Mouse (Mus musculus) 3T3-L1 (cell line): ENCODE data around the gene Otop1.
A peak's percentile ranks its signal among the peaks of the same experiment; 100 is the strongest.

Experiments
- DNase-seq: peaks from one replicate; pipeline ENCODE4 v3.0.0-alpha.2; 2015; ENCODE audit warnings: low read depth, low spot score

The Otop1 gene

DNA sequence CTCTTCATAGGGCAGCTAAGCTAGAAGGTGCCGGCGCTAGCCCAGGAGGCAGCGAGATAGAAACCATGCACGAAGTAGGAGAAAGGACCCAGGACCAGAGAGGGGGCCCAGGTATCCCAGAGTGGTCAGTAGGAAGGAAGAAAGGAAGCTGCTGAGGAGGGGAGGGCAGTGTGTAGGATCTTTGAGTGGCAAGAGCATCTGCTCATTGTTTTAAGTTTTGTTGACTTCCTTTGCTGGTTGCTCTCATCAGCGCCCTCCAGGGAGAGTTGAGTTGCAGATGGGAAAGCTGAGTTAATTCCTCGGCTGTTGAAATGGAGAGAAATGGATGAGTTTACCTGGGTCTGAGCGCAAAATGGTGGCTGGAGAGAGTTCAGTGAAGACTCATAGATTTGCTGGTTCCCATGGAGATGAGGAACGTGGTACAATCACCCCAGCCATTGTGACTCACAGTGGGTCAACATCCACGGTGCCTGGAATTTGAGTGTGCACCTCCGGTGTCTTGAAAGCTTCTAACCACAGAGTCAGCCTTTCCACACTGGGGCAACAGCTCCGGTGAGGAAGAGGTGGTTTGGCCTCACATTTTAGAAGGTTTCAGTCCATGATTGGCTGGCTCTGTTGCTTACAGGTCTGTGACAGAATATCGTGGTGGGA is 26.1 kb downstream of the Otop1 start:
- DNase-seq: no peak

GRCm38 (mm10) chr5:38302651-38303050 is 26.9 kb downstream of the Otop1 start:
- DNase-seq: peak; percentile 26

- no peak for DNase-seq
Observed at GRCm38 (mm10) chr5:38305241-38305640, 29.5 kb downstream of the Otop1 start.

- DNase-seq: peak; percentile 94
Observed at GRCm38 (mm10) chr5:38307255-38308101, 31.7 kb downstream of the Otop1 start.

DNA sequence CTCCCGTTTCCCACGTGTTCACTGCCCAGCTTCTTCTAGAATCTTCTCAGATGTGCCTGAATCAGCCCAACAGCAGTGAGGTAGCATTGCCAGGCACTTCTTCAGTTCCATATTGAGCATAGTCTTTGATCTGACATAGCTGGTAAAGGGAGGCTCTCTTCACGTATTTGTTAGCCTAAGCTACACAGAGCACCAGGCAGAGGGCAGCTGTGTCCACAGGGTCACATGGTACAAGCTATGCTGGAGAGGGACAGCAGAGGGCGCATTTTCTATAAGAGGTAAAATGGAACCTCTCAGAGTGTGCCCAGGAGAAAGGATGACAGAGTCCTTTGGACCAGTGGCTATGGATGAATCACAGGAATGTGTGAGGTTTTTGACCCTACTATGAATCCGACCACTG is 33.1 kb downstream of the Otop1 start:
- DNase-seq: peak; percentile 93

- DNase-seq: no peak
Observed at GRCm38 (mm10) chr5:38309795-38310194, 34.0 kb downstream of the Otop1 start.

- DNase-seq: no peak
Observed at GRCm38 (mm10) chr5:38318966-38319786, 43.4 kb downstream of the Otop1 start, which contains the start of gene Drd5. Gene Drd5 (plus strand): TSS chr5:38319367.

DNA sequence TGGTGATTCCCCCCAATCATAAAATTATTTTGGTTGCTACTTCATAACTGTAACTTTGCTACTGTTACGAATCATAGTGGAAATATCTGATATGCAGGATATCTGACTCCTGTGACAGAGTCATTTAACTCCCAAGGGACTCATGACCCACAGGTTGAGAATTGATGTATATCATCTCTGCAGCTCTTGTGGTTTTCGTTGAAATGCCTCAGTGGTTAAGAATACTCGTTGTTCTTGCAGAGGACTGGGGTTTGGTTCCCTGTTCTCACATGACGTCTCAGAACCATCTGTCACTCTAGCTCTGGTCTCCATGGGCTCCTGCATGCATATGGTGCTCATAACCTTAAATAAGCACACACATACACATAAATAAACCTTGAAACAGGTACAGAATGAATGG is 57.6 kb downstream of the Otop1 start:
- DNase-seq: peak; percentile 80

GRCm38 (mm10) chr5:38334582-38334981 is 58.8 kb downstream of the Otop1 start:
- peak; percentile 20 for DNase-seq

DNA sequence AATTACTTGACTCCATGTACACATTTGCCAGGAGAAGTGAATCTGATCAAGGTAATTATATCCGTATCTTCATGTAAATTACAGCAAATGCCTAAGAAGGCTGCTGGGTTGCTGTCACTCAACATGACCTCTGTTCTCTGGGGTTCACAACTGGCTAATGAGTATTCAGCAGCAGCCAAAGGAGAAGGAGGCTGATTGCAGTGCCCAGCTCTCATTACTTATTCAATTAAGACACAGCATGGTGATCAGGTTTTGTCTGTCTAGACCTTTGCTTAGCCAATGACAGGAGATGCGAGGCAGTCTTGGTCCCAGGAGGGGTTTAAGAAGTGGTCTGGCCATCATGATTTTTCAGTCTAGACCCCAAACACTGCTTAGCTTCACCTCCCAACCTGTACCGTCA is 67.3 kb downstream of the Otop1 start:
- no peak for DNase-seq

- DNase-seq: peak; percentile 63
Observed at GRCm38 (mm10) chr5:38346646-38347432, 71.1 kb downstream of the Otop1 start.

DNA sequence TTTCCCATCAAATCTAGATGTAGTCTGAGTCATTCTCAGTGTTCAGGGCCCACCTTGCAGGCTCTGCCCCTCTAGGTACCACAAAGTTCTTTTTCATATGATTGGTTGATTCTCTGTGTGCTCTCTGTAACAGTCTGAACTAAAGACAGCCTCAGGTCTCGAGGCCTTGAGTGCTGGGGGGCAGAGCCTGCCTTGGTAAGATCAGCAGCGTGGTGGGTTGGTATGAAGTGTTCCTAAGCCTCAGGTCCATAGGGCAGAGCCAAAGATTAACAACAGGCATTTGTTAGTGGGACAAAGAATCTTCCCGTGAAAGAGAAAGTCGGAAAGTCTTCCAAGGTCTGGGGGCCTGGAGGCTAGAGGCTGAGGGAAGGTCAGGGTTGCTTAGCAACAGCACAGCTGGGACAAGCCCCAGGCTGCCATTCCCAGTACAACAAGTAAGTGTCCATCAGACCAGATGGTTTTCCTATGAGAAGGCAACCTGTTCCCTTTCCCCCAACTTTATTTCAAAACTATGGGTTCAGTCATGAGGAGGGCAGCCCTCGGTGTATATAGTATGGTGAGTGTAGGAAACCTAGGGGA is 74.7 kb downstream of the Otop1 start:
- no peak for DNase-seq
